Comparison of ENCODE assay signal across 16 mouse cellular contexts in genomic region chr6:63877765-63878345, GRCm38 (mm10).
A peak's percentile ranks its signal among the peaks of the same experiment; 100 is the strongest.
DNase-seq lines count a peak whose midpoint lies in the region; ATAC-seq and TF ChIP-seq lines count a peak whose summit lies in the region.
"Had no signal": no experiment of that assay in that cellular context is flagged by ENCODE, and none has a peak within 500 bp of the region (broad histone marks: within the 10 kb centered on the region; RNA-seq: fewer than 3 reads in every experiment).

No protein-coding gene starts in this region.

- no peaks in the 10 kb centered on the region for H3K27me3 ChIP-seq in forebrain, embryonic 15.5 days
- H3K27me3 ChIP-seq in hindbrain, embryonic 16.5 days (replicated peaks; ENCODE audit: control insufficient read depth, insufficient read depth, low read length): no peaks in the 10 kb centered on the region
- H3K27me3 ChIP-seq in midbrain, embryonic 15.5 days (replicated peaks): no peaks in the 10 kb centered on the region
- H3K27me3 ChIP-seq: limb, embryonic 12.5 days; liver, embryonic 12.5 days had no signal

- peak overlapping the region; percentile 62 for H3K27ac ChIP-seq in forebrain, embryonic 15.5 days (replicated peaks)
- H3K27ac ChIP-seq in hindbrain, embryonic 16.5 days (ENCODE audit: low read depth, low read length): no peak overlapping the region
- H3K27ac ChIP-seq in midbrain, embryonic 15.5 days: peak overlapping the region; percentile 68
- H3K27ac ChIP-seq: limb, embryonic 12.5 days; liver, embryonic 12.5 days had no signal

- peak; percentile 51 for ATAC-seq in forebrain, embryonic 15.5 days (replicated peaks)
- ATAC-seq in hindbrain, embryonic 16.5 days: peak; percentile 48; the same call in 1 of the 2 replicates
- peak; percentile 77 for ATAC-seq in midbrain, embryonic 15.5 days (replicated peaks)
- no peak for ATAC-seq in erythroblast, adult 5-6 weeks (replicated peaks; ENCODE audit: low FRiP score, poor library complexity, severe bottlenecking)
- ATAC-seq: intestine, embryonic 16.5 days; liver, embryonic 12.5 days had no signal

- no peak overlapping the region for H3K9ac ChIP-seq in forebrain, embryonic 15.5 days (replicated peaks)
- H3K9ac ChIP-seq in hindbrain, embryonic 16.5 days (ENCODE audit: low read depth, low read length): no peak overlapping the region
- no peak overlapping the region for H3K9ac ChIP-seq in midbrain, embryonic 15.5 days
- H3K9ac ChIP-seq: limb, embryonic 12.5 days; liver, embryonic 12.5 days had no signal

- H3K4me3 ChIP-seq in forebrain, embryonic 15.5 days: no peak overlapping the region
- no peak overlapping the region for H3K4me3 ChIP-seq in hindbrain, embryonic 16.5 days (ENCODE audit: low read length)
- no peak overlapping the region for H3K4me3 ChIP-seq in midbrain, embryonic 15.5 days
- H3K4me3 ChIP-seq: erythroblast, embryonic 14.5 days; limb, embryonic 12.5 days; liver, embryonic 12.5 days had no signal

- no peak for TF ChIP-seq POLR2A in brain, embryonic 14.5 days (IDR thresholded peaks at IDR 0.05; ENCODE audit: borderline replicate concordance, extremely low read depth, insufficient read depth, insufficient read length, poor library complexity, severe bottlenecking)

- H3K9me3 ChIP-seq in forebrain, embryonic 15.5 days: no peaks in the 10 kb centered on the region
- H3K9me3 ChIP-seq in hindbrain, embryonic 16.5 days (ENCODE audit: control insufficient read depth, low read length): no peaks in the 10 kb centered on the region
- no peaks in the 10 kb centered on the region for H3K9me3 ChIP-seq in midbrain, embryonic 15.5 days
- H3K9me3 ChIP-seq: limb, embryonic 12.5 days; liver, embryonic 12.5 days had no signal

- H3K4me1 ChIP-seq in forebrain, embryonic 15.5 days: peaks cover 17% of the 10 kb centered on the region
- H3K4me1 ChIP-seq in hindbrain, embryonic 16.5 days (ENCODE audit: control insufficient read depth, insufficient read depth, low read depth, low read length): peaks cover 5% of the 10 kb centered on the region
- H3K4me1 ChIP-seq in midbrain, embryonic 15.5 days: peaks cover 17% of the 10 kb centered on the region
- H3K4me1 ChIP-seq: limb, embryonic 12.5 days; liver, embryonic 12.5 days had no signal

- 0 out of 2 replicates have a peak overlapping the region, but pooled peaks have one; percentile 2 for H3K4me2 ChIP-seq in forebrain, embryonic 15.5 days (replicated peaks)
- no peak overlapping the region for H3K4me2 ChIP-seq in hindbrain, embryonic 16.5 days (ENCODE audit: low read length)
- H3K4me2 ChIP-seq in midbrain, embryonic 15.5 days: no peak overlapping the region
- H3K4me2 ChIP-seq: limb, embryonic 12.5 days; liver, embryonic 12.5 days had no signal

- H3K36me3 ChIP-seq in forebrain, embryonic 15.5 days: no peaks in the 10 kb centered on the region
- no peaks in the 10 kb centered on the region for H3K36me3 ChIP-seq in hindbrain, embryonic 16.5 days (ENCODE audit: control insufficient read depth, insufficient read depth, low read length)
- no peaks in the 10 kb centered on the region for H3K36me3 ChIP-seq in midbrain, embryonic 15.5 days (replicated peaks)
- H3K36me3 ChIP-seq: limb, embryonic 12.5 days; liver, embryonic 12.5 days had no signal

- TF ChIP-seq CTCF in brain, embryonic 14.5 days (IDR thresholded peaks at IDR 0.05; ENCODE audit: borderline replicate concordance, extremely low read depth, insufficient read depth, insufficient read length): no peak

- DNase-seq in brain, embryonic 14.5 days (ENCODE audit: low read depth): peak; percentile 62
- no peak for DNase-seq in adrenal gland, postnatal 4 days (ENCODE audit: low spot score in 2 of 2)
- no peak for DNase-seq in thymus, postnatal 4 days
- DNase-seq: cerebellum, adult 8-10 months; gastrocnemius, postnatal 14 days; heart, adult 18-20 months; heart, postnatal 36 days; lung, adult 2 months had no signal

- 16% methylated on average over 6 of the region's 6 CpGs for WGBS in forebrain, embryonic 15.5 days
- WGBS in hindbrain, embryonic 16.5 days: 44% methylated on average over 6 of the region's 6 CpGs
- WGBS in midbrain, embryonic 15.5 days: 20% methylated on average over 6 of the region's 6 CpGs
